Mouse (Mus musculus): ENCODE measurements around the gene Galnt10.

- TF ChIP-seq MAX (IDR thresholded peaks at IDR 0.05; ENCODE audit: low read depth) (no peak), E2F4 (IDR thresholded peaks at IDR 0.05; ENCODE audit: insufficient read depth) (no peak), POLR2A (IDR thresholded peaks at IDR 0.05; ENCODE audit: insufficient read length, low read depth) (no peak), POLR2AphosphoS2 (IDR thresholded peaks at IDR 0.05; ENCODE audit: insufficient read length, low read depth) (no peak), MYOD1 (IDR thresholded peaks at IDR 0.05; ENCODE audit: control insufficient read depth in 1 of 3, insufficient read length in 2 of 3, low read depth in 2 of 3) (no peak), TCF12 (IDR thresholded peaks at IDR 0.05; ENCODE audit: insufficient read depth, poor library complexity, severe bottlenecking) (no peak), CEBPB (IDR thresholded peaks at IDR 0.05; ENCODE audit: insufficient read depth, poor library complexity, severe bottlenecking) (no peak), SRF (IDR thresholded peaks at IDR 0.05; ENCODE audit: control insufficient read depth, insufficient read length, low read depth) (no peak)
Observed at GRCm38 (mm10) chr11:57669522-57669921, 24.3 kb downstream of the Galnt10 start.

Measured in myocyte (in vitro differentiated cells).